Mouse (Mus musculus) kidney, postnatal 0 days (tissue): Measurements from ENCODE around the gene Gtf2a2. TPM values are rescaled to one million over a fixed set of nuclear protein-coding genes. Genes with fewer than 3 reads are reported as not detected.

Experiments used
- ATAC-seq: fragments of 200-750 bp; cut with Nextera tagmentation; replicated peaks from 2 replicates; pipeline ENCODE4 v1.8.0; 2017; ENCODE audit warnings: low read depth, moderate number of reproducible peaks, moderate TSS enrichment, moderate library complexity; ENCODE audit not compliant: low FRiP score
- DNase-seq: peaks from one replicate; pipeline ENCODE4 v3.0.0-alpha.2; 2016; ENCODE audit warnings: low spot score
- H3K27ac ChIP-seq: fragments of 300-500 bp; sonication (generic); 2 replicates; pipeline ENCODE4 v1.5.1; 2014; ENCODE audit warnings: mild to moderate bottlenecking
- H3K27me3 ChIP-seq: fragments of 300-500 bp; sonication (generic); 2 replicates; pipeline ENCODE4 v1.6.1; 2014; ENCODE audit warnings: low read length, mixed read lengths; ENCODE audit not compliant: insufficient read depth
- H3K36me3 ChIP-seq: fragments of 300-500 bp; sonication (generic); 2 replicates; pipeline ENCODE4 v1.6.1; 2014; ENCODE audit warnings: low read length, mixed read lengths; ENCODE audit not compliant: insufficient read depth
- H3K4me1 ChIP-seq: fragments of 300-500 bp; sonication (generic); replicated peaks from 2 replicates; pipeline ENCODE4 v1.6.1; 2014; ENCODE audit warnings: antibody characterized with exemption, low read length, mixed read lengths; ENCODE audit not compliant: insufficient read depth
- H3K4me2 ChIP-seq: fragments of 300-500 bp; sonication (generic); 2 replicates; pipeline ENCODE4 v1.6.1; 2014; ENCODE audit warnings: mild to moderate bottlenecking, low read length, moderate library complexity, mixed read lengths
- H3K4me3 ChIP-seq: fragments of 300-500 bp; sonication (generic); replicated peaks from 2 replicates; pipeline ENCODE4 v1.5.1; 2014; ENCODE audit warnings: low read depth, low read length
- H3K9ac ChIP-seq: fragments of 300-500 bp; sonication (generic); 2 replicates; pipeline ENCODE4 v1.6.1; 2014; ENCODE audit warnings: low read depth, low read length
- H3K9me3 ChIP-seq: fragments of 300-500 bp; sonication (generic); replicated peaks from 2 replicates; pipeline ENCODE4 v1.6.1; 2016; ENCODE audit warnings: low read length, inconsistent platforms, mixed read lengths
- CTCF ChIP-seq: IDR thresholded peaks from 2 replicates; pipeline ENCODE4 v1.5.1; 2016; ENCODE audit warnings: antibody characterized with exemption, low read depth, mild to moderate bottlenecking, moderate library complexity
- WGBS: fragments of 180-500 bp; shearing (Covaris S2); extraction: QIAGEN DNeasy Blood & Tissue Kit; methylation state at CpG from one replicate; pipeline ENCODE4 v1.1.7; 2014; 5-methylcytosine and 5-hydroxymethylcytosine counted together
- polyA plus RNA-seq: library from polyadenylated mRNA; unstranded; fragments of >200 nt; fragmentation: Nextera tagmentation; extraction: Ambion mirVana; gene quantifications from 2 replicates; pipeline ENCODE4 v1.2.1, GENCODE M21; 2015

Gtf2a2 gene
- polyA plus RNA-seq: 210 and 211 TPM in 2 replicates

DNA sequence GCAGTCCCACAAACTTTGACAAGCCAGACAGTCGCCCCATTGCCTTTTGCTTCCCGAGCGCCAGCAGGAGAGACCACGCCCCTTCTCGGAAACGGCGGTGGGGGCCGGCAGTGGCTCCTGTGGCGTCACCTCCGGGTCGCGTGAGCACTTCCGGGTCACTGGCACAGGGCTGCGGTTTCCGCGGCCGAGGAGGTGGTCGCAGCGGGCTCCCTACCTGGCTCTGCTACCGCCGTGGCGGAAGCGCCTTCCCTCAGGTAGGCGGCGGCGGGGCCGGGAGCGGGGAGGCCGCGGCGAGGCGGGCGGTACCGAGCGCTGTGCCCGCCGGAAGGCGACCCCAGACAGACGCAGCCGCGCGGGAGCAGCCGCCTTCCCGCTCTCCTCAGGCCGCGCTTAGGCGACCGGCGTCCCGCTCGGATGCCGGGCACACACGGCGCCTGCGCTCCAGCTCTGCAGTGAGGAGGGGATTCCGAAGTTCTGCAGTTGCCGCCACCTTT is at the start of gene Gtf2a2:
Gene Gtf2a2 (plus strand): TSS at position 143 of the 494 bp plus-strand sequence.
- DNase-seq (peak; percentile 95), ATAC-seq (peak; percentile 95)
- Histone ChIP-seq H3K4me3 (peak within 1 kb of the TSS; percentile 74), H3K9ac (peak within 1 kb of the TSS; percentile 86), H3K36me3 (peaks cover 23% of the 10 kb centered on the region), H3K27ac (peak within 1 kb of the TSS; percentile 89), H3K4me2 (peak within 1 kb of the TSS; percentile 74), H3K9me3 (no peaks in the 10 kb centered on the region), H3K27me3 (no peaks in the 10 kb centered on the region), H3K4me1 (peaks cover 9% of the 10 kb centered on the region)
- 2% methylated on average over 57 of the region's 57 CpGs for WGBS
- TF ChIP-seq CTCF: no peak

- ATAC-seq (no peak), DNase-seq (no peak)
- H3K9ac ChIP-seq: no peak overlapping the region
- no peaks in the 10 kb centered on the region for H3K27me3 ChIP-seq
- no peak for TF ChIP-seq CTCF
- no peak overlapping the region for H3K27ac ChIP-seq
- no peaks in the 10 kb centered on the region for H3K4me1 ChIP-seq
- H3K9me3 ChIP-seq: no peaks in the 10 kb centered on the region
- no peak overlapping the region for H3K4me3 ChIP-seq
- WGBS: 78% methylated on average over 3 of the region's 3 CpGs
- no peak overlapping the region for H3K4me2 ChIP-seq
- no peaks in the 10 kb centered on the region for H3K36me3 ChIP-seq
These were observed 48.0 kb upstream of the Gtf2a2 start for GRCm38 (mm10) chr9:69964370-69964769.

DNA sequence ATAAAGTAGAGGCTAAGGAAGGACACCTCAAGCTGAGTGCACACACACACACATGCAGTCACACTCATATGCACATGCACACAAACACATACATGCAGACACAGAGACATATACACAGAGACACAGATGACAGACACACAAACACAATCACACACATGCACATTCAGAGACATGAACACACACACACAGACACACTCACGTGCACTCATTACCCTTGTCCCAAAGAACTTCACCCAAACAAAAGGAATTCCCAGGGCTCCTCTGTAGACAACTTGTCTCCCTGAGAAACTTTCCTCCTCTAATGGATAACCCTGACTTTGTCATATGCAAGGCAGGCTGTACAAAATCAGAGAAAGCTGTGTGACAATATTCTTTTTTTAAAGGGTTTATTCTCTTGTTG is 26.8 kb upstream of the Gtf2a2 start:
- H3K9ac ChIP-seq: no peak overlapping the region
- no peaks in the 10 kb centered on the region for H3K36me3 ChIP-seq
- no peaks in the 10 kb centered on the region for H3K9me3 ChIP-seq
- no peaks in the 10 kb centered on the region; the same call in 1 of the 2 replicates for H3K4me1 ChIP-seq
- no peak for DNase-seq
- H3K27ac ChIP-seq: no peak overlapping the region
- ATAC-seq: no peak
- no peak overlapping the region for H3K4me3 ChIP-seq
- H3K27me3 ChIP-seq: no peaks in the 10 kb centered on the region
- H3K4me2 ChIP-seq: no peak overlapping the region
- 76% methylated on average over 1 of the region's 1 CpGs for WGBS
- TF ChIP-seq CTCF: no peak

DNA sequence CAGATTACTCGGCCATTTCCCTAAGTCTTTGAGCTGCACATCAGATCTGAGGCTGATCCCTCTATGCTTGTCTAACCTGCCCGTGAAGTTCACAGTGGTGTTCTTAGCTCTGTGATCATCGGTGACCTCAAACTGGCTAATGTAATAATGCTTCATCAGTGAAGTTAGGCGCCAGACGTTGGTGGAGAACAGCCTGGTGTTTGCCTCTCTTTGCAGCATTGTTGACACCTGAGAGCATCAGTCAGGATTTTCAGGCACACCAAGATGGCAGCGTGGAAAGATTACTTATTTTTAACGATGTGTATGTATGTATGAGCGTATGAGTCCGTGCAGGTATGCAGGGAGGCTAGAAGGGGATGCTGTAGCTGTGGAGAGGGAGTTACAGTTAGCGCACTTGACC is 26.3 kb upstream of the Gtf2a2 start:
- H3K4me1 ChIP-seq: no peaks in the 10 kb centered on the region; the same call in 1 of the 2 replicates
- no peak overlapping the region for H3K4me3 ChIP-seq
- no peaks in the 10 kb centered on the region for H3K9me3 ChIP-seq
- no peak overlapping the region for H3K27ac ChIP-seq
- H3K9ac ChIP-seq: no peak overlapping the region
- no peaks in the 10 kb centered on the region for H3K27me3 ChIP-seq
- no peaks in the 10 kb centered on the region for H3K36me3 ChIP-seq
- DNase-seq (no peak), ATAC-seq (no peak)
- TF ChIP-seq CTCF: no peak
- no peak overlapping the region for H3K4me2 ChIP-seq
- WGBS: 68% methylated on average over 10 of the region's 10 CpGs

DNA sequence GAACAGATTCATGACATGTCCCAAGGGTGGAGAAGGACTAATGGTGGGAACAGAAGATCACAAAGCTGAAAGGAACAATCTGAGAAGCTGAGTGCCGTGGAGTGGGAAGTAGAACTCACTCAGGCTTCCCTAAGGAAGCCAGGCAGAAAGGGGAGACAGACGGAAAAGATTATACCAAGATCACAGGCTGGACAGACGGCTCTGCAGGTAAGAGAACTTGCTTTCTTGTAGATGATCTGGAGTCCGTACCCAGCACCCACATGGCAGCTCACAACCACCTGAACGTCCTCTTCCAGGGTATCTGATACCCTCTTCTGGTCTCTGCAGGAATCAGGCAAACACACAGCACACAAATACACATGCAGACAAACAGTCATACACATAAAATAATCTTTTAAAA is 25.8 kb upstream of the Gtf2a2 start:
- no peak overlapping the region for H3K4me2 ChIP-seq
- H3K9me3 ChIP-seq: no peaks in the 10 kb centered on the region
- no peak overlapping the region for H3K4me3 ChIP-seq
- no peaks in the 10 kb centered on the region for H3K27me3 ChIP-seq
- 84% methylated on average over 5 of the region's 5 CpGs for WGBS
- ATAC-seq: no peak
- no peak for DNase-seq
- H3K4me1 ChIP-seq: no peaks in the 10 kb centered on the region; the same call in 1 of the 2 replicates
- no peak for TF ChIP-seq CTCF
- no peak overlapping the region for H3K9ac ChIP-seq
- no peaks in the 10 kb centered on the region for H3K36me3 ChIP-seq
- no peak overlapping the region for H3K27ac ChIP-seq

GRCm38 (mm10) chr9:69987579-69987978 is 24.8 kb upstream of the Gtf2a2 start:
- TF ChIP-seq CTCF: peak; percentile 91
- H3K4me2 ChIP-seq: no peak overlapping the region
- H3K9me3 ChIP-seq: no peaks in the 10 kb centered on the region
- WGBS: 2% methylated on average over 3 of the region's 3 CpGs
- no peak for ATAC-seq
- H3K27me3 ChIP-seq: no peaks in the 10 kb centered on the region
- H3K4me1 ChIP-seq: peaks cover 7% of the 10 kb centered on the region; the same call in 1 of the 2 replicates
- H3K9ac ChIP-seq: no peak overlapping the region
- no peaks in the 10 kb centered on the region; the same call in 1 of the 2 replicates for H3K36me3 ChIP-seq
- DNase-seq: peak; percentile 91
- no peak overlapping the region for H3K27ac ChIP-seq
- no peak overlapping the region for H3K4me3 ChIP-seq
